Mouse (Mus musculus) T-cell, adult 2 months (primary cell): ENCODE data around the gene Lin52.
"Not testable (repeated sequence)": the region's sequence is repeated elsewhere in the genome, so short reads cannot be mapped to it uniquely, and the experiment has no call there.

Source experiments
- DNase-seq: peaks from one replicate; pipeline ENCODE4 v3.0.0; 2022; ENCODE audit warnings: low spot score

The Lin52 gene

DNA sequence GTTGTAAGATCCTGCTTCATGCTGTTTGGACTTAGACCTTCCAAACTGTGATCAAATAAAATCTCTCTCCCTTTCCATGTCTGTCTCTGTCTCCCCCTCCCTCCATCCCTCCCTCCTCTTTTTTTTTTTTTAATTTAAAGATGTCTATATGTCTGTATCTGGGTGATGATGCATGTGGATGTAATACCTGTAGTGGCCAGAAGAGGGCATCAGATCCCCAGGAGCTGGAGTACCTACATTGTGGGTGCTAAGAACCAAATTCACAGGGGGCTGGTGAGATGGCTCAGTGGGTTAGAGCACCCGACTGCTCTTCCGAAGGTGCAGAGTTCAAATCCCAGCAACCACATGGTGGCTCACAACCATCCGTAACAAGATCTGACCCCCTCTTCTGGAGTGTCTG is 88.3 kb downstream of the Lin52 start:
- DNase-seq: not testable (repeated sequence)

DNA sequence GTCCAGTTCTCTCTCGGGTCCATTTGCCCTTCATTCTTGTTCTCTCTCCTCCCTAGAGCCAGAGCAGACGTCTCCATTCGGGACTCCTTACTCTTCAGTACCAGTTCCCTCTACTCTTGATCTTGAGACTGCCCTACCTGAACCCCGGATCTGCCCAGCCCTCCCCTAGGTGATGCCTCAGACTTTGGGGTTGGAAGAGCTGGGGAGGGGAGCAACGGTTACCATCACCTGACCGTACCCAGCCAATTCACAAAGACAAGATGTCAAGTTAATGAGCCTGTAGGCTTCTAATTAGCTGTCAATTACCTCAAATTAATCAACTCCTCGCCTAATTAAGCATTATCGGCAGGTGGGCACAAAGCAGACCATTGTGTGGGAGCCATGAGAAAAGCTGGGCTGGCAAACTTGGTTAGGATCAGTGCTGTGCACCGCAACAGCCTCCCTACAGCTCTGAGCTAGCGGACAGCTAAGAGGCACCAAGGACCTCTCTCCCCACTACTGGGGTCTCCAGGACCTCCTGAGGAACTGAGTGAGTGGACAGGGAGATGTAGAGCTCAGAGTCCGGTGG is 90.3 kb downstream of the Lin52 start:
- DNase-seq: no peak

DNA sequence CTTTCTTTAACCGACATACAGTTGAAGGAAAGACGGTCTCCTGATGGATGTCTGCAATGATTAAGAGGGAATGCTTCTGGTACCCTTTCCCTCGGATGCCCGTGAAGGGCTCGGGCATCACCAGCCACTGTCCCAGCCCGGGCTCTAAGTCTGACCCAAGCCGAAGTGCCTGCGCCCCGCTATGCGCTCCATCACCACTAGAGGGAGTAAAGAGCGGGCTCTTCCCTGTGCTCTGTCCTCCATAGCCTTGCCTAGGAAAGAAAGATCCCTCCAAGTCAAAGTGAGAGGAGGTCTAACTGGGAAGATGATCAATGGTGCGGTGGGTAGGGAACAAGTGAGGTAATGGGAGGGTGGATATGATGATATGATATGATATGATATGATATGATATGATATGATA is 94.8 kb downstream of the Lin52 start:
- DNase-seq: peak; percentile 12

DNA sequence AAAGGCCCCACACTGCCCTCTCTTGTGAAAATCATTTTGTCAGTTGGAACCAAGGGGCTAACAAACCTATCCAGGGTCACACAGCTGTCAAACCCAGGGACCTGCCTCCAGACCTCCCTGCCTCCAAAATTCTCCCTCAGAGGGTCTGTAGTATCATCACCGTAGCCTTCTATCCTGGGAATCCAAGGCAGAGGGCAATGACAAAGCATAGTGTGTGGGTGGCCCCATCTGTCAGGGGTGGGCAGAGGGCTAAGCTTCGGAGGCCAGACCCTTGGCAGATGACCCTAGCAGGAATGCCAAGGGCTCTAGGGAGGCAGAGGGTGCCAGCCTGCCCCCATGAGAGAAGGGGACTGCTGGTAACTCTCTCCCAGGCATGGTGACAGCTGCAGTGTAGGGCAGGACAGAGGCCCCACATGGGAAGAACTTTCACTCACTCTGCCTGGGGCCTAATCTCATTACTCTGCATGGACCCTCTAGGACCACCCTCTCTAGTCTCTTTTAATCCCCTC is 95.4 kb downstream of the Lin52 start:
- DNase-seq: no peak

DNA sequence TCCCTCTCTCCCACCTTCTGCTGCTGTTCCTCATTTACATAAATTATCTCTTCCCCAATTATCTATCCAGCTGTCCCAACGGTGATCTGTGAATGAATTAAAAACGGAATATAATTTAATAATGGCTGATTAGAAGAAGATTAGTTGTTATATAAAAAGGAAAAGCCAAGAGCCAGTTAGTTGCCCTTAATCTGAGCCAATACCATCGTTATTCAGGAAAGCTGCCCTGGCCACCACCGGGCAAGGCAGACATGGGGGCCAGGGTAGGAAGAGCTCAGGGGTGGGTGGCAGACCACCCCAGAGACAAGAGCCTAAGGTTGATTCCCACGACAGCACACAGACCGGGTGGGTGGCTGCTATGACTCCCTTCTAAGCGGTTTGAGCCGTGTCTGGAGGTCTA is 97.0 kb downstream of the Lin52 start:
- no peak for DNase-seq

DNA sequence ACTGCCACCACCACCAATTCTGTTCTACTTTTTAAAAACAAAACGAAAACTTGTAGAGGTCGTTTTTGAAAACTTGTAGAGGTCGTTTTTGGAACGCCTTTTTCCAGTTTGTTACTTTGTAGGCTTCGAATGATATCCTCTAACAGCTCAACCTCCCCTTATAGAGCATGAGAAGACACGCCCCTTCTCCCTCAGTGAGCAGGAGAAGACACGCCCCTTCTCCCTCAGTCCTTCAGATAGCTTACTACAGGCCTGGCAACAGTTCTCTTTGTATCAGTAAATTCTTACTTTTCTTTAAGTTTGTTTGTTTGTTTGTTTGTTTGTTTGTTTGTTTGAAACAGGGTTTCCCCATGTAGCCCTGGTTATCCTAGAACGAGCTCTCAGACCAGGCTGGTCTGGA is 104.0 kb downstream of the Lin52 start:
- no peak for DNase-seq

DNA sequence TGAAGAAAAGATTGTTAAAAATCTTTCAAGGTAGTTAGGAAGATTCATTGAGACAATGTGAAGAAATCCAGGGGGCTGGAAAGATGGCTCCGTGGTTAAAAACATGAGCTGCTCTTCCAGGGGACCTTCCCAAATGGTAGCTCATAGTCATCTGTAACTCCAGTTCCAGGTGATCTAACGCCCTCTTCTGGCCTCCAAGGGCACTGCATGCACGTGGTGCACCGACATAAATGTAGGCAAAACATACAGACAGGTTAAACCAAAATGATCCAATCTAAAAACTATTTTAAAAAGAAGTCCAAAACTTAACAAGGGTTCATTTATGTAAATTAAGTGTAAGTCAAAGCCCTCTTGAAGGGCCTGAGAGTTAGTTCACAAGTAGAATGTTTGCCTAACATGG is 111.3 kb downstream of the Lin52 start:
- no peak for DNase-seq

DNA sequence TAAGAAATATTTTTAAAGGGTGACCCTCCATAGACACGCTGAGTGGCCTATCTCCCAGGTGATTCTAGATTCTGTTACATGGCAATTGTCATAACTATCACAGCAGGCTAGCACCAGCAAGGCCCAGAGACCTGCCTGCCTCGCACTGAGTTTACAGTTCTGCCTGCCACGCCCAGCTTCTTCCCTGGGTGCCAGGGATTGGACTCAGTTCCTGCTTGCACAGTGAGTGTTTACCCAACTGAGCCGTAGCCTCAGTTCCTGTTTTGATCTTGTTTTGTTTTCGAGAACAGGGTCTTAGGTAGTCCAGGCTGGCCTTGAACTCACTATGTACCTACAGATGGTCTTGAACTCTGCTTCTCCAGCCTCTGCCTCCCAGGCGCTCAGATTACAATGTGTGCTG is 116.4 kb downstream of the Lin52 start:
- DNase-seq: no peak

DNA sequence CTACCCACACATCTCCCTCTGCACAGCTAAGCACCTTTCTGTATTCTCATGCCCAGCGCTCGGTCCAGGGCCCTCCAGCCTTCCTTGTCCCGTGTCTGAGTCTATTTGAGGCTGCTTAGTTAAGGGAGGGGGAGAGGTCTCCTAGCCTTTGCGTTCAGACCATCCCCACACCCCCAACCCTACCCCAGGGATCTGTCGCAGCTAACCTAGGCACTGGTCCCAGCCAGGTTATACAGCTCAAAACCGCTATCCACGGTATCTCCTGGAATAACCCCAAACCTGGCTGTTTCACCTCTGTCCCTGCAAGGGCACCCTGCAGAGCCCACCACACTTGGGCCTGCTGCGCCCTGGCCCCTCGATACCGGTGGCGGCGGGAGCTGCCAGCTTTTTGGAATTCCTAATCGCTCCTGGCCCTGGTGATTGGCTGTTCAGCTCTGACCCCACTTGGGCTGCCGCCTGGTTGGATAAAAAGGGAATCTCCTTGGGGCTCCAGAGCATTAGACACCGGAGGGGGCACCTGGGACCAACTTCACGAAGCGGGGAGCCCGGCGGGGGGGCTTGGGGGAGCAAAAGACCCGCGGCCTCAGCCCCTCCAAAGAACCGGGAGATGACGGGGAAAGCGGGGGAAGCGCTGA is 118.2 kb downstream of the Lin52 start, which contains the start of gene Vsx2:
TSS of gene Vsx2 (plus strand) at position 427 of the 635 bp plus-strand sequence.
- DNase-seq: no peak

DNA sequence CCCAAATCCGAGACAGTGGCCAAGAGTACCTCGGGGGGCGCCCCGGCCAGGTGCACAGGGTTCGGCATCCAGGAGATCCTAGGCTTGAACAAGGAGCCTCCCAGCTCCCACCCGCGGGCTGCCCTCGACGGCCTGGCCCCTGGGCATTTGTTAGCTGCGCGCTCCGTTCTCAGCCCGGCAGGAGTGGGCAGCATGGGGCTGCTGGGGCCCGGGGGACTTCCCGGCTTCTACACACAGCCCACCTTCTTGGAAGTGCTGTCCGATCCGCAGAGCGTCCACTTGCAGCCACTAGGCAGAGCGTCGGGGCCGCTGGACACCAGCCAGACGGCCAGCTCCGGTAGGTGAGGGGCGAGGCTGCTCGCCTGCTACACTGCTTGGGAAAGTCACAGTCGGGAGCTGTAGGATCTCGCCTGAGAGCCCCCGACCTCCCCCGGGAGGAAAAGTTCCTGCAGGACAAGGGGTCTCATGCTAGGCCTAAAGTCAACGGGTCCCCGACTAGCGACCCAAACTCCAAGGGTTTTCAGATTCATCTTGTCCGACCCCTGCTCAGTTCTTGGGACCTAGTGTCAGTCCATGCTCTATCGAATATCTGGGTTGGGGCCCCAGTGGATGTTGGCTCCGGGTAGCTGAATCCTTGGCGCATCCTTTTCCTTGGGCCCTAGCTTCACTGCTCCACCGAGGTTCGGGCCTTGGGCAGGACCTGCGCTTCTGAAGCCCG is 118.9 kb downstream of the Lin52 start:
- no peak for DNase-seq

DNA sequence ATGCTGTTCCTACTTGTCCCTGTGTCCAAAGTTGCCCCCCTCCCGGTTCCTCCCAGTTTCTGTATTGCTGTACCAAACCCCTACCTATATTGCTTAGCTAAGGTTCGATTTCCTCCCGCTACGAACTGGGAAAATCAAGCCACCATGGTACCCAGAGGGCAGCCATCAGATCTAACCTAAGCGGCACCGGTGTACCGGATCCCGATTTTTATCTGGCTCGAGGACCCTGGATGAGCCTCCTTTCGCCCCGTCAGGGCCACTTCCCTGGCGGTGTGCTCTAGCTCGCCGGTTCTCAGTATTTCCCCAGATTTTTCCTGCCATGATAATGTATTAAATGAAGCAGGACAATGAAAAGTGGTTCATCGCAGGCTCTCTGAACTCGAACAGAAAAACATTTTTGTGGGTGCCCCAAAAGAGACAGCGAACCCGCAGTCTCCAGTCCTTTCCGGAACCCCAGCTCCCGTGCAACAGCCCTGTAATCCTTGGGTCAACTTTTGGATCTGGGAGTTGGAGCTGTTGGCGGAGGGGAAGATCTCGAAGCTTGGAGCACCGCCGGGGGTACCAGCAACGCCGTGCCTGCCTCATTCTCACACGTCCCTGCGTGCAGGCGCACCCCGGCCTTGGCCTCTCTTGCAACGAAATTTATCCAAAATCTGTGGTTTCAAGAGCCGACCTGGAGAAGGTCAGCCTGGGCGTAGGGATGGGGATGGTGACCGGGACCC is 119.6 kb downstream of the Lin52 start:
- DNase-seq: no peak

DNA sequence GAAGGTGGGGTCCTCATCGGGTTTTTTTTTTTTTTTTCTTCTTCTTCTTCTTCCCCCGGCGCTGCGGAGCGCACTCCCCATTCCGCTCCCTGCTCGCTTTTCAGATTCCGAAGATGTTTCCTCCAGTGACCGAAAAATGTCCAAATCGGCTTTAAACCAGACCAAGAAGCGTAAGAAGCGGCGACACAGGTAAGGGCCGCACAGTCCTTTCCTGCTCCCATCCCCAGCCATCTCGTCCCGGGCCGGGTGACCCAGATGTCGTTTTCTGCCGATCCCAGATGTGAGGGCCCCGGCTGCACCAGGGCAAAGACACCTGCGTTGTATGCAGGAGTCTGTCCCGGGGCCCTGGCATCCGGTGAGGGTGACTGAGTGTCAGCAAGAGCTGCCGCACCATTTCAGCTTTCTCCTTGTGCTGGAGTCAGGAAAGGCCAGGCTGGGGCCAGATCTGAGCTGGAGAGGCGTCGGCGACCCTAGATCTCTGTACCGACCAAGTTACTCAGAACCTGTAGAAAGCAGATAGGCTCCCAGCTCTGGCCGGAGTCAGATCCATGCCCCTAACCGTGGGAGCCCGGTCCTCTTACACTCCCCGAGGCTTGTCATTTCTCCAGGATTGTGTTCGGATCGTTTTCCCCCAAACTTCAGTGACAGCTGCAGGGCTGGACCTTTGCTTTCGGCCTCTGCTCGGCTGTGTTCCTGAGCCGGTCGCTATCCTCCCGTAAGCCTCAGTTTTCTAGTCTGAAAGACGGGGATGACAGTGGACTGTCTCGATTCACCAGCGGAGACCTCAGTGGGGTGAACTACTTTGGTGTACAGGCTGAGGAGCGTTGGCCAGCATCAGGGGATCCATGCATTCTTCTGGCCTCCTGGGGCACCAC is 120.5 kb downstream of the Lin52 start:
- DNase-seq: peak; percentile 9

DNA sequence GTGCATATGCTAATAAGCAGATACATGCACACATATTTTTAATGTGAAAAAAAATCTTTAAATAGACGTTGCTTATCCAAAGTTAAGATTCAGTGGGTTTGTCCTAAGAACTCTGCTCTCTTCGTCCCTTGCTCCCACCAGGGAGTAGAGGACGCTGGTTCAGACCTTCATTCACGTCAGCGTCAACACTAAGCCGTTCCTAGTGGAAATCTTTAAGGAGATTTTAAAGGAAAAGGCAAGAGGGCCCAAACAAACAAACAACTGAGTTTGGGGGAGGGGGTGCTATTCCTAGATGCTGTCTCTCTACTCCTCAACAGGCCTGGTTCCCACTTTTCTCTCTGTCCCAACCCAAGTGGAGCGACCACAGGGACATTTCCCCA is 121.1 kb downstream of the Lin52 start:
- DNase-seq: no peak

DNA sequence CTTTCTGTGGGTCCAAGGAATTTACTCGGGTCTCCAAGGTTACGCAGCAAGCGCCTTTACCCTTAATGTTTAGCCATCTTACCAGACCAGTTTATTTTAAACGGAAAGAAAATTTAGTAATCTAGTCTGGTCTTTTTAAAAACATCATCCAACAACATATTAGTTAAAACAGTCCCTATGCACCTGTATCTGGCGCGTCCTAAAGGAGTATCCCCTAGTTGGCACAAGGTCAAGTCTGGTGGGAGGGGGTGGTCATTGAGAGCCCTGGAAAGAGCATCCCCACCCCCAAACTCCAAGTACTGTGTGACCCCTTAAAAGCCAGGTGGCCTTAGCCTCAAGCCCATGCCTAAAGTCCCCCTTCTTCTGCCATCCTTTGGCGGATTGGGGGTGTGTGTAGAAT is 121.9 kb downstream of the Lin52 start:
- DNase-seq: no peak

DNA sequence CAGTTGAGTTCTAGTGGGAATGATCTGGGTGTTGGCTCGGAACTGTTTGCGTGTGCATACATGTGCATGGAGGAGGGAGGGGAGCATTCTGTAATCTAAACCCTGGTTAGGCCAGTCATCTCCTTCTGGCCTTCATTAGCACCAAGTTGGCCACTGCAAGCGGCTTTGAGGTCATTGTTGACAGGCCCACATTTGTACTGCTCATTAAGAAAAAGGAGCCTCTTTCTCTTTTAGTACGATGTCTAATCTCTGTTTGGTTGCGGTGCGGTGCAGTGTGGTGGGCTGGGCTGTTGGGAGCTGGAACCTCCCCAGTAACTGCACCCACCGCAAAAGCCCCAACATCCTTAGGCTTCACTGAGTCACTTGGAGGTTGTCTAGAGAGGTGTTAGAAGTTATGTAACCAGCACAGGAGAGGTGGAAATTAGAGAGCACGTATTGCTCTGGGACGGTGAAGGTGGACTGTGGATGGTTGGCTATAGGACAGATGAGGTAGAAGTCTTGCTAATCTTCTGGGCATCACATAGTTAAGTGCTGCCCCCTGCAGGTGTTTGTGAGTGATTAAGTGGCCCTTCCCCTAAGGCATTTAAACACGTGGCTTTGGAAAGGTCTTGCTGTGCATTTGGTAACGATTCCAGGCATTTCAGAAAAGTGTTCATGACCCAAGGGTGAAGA is 126.7 kb downstream of the Lin52 start:
- DNase-seq: no peak

DNA sequence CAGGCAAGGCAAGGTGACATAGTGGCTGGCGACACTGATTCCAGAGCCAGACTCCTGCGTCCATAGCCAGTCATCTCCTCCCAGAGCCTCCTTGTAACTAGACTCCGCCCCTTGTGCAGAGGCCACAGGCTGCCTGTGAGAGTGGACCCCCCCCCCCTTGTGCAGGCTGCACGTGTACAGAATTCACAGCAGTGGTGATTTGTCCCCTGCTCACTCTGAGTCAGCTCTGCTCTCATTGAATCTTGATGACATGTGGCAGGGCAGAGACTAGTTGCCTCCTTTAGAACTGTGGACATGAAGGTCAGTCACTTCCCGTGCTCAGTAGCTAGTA is 127.2 kb downstream of the Lin52 start:
- DNase-seq: no peak

DNA sequence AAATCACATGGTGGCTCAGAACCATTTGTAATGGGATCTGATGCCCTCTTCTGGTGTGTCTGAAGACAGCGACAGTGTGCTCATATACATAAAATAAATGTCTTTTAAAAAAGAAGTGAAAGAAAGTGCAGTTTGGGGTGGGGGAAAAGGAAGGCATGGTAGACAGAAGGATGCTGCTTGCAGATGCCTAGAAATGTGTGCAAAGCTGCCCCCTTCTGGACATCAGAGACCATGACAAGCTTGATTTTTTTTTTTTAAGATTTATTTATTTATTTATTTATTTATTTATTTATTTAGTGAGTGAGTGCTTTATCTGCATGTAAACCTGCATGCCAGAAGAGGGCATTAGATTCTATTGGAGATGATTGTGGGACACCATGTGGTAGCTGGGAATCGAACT is 130.1 kb downstream of the Lin52 start:
- no peak for DNase-seq

DNA sequence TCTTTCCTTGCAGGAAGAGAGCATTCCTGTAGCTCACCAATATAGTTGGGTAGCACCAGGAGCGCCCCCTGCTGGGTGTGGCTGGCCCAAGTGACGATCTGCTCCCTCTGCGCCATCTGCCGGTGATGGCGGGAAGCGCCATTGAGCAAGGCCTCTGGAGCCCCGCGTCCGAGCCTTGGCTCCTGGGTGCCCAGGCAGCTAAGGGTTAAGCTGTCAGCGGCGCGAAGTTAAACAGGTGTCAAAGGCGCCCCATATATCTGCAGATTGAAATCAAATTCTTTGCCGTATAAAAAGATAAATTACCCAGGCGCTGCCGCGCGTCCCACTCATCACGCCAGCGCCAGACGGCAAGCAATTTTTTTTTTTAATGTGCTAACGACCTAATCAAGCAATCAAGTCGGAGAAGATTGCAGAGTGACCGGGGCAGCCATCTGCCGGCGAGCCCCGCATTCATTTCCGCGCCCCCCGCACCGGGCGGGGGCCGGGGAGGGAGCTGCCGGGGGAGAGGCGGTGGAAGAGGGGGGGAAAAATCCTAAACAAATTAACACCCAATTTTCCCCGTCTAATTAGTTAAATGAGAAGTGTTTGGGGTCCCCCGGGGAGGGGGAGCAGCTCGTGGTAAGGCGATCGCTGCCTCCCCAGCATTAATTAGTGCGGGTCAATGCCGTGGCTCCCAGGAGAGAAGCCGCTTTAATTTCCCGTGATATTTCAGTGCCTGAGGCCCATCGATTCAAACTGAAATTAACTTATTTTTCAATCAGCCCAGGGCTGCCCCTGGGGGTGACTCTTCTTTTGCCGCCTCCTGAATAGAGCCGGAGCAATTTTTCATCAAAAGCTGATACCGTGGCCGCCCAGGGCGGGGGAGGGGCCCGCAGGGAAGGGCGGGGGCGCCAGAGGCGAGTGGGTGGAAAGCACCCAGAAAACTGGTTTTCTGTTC is 138.9 kb downstream of the Lin52 start:
- peak; percentile 83 for DNase-seq
